Mouse (Mus musculus) forebrain, embryonic 12.5 days (tissue): ENCODE results near the gene Nova2. TPM values are rescaled to one million over a fixed set of nuclear protein-coding genes. Genes with fewer than 3 reads are reported as not detected.

Source experiments
- ATAC-seq: fragments of 200-750 bp; cut with Nextera tagmentation; 2 replicates; pipeline ENCODE4 v1.8.0; 2017; ENCODE audit warnings: moderate TSS enrichment; ENCODE audit not compliant: low FRiP score
- H3K27ac ChIP-seq: fragments of 300-500 bp; sonication (generic); 2 replicates; pipeline ENCODE4 v1.5.1; 2016; ENCODE audit warnings: mild to moderate bottlenecking
- H3K27me3 ChIP-seq: fragments of 300-500 bp; sonication (generic); 2 replicates; pipeline ENCODE4 v1.6.1; 2016; ENCODE audit warnings: mild to moderate bottlenecking
- H3K36me3 ChIP-seq: fragments of 300-500 bp; sonication (generic); replicated peaks from 2 replicates; pipeline ENCODE4 v1.6.1; 2016; ENCODE audit warnings: mild to moderate bottlenecking
- H3K4me1 ChIP-seq: fragments of 300-500 bp; sonication (generic); 2 replicates; pipeline ENCODE4 v1.6.1; 2016
- H3K4me2 ChIP-seq: fragments of 300-500 bp; sonication (generic); 2 replicates; pipeline ENCODE4 v1.6.1; 2016; ENCODE audit warnings: mild to moderate bottlenecking, moderate library complexity
- H3K4me3 ChIP-seq: fragments of 300-500 bp; sonication (generic); replicated peaks from 2 replicates; pipeline ENCODE4 v1.5.1; 2016; ENCODE audit warnings: mild to moderate bottlenecking
- H3K9ac ChIP-seq: fragments of 300-500 bp; sonication (generic); 2 replicates; pipeline ENCODE4 v1.6.1; 2016; ENCODE audit warnings: mild to moderate bottlenecking
- H3K9me3 ChIP-seq: fragments of 300-500 bp; sonication (generic); 2 replicates; pipeline ENCODE4 v1.6.1; 2016
- WGBS: fragments of 180-500 bp; shearing (Covaris S2); methylation state at CpG from one replicate; pipeline ENCODE4 v1.1.7; 2016; 5-methylcytosine and 5-hydroxymethylcytosine counted together
- polyA plus RNA-seq: library from polyadenylated mRNA; unstranded; fragments of >200 nt; fragmentation: Nextera tagmentation; extraction: Ambion mirVana; gene quantifications from 2 replicates; pipeline ENCODE4 v1.2.1, GENCODE M21; 2016

Nova2 gene
- polyA plus RNA-seq, 1 experiment from 2014 or later, result 10.8 TPM

DNA sequence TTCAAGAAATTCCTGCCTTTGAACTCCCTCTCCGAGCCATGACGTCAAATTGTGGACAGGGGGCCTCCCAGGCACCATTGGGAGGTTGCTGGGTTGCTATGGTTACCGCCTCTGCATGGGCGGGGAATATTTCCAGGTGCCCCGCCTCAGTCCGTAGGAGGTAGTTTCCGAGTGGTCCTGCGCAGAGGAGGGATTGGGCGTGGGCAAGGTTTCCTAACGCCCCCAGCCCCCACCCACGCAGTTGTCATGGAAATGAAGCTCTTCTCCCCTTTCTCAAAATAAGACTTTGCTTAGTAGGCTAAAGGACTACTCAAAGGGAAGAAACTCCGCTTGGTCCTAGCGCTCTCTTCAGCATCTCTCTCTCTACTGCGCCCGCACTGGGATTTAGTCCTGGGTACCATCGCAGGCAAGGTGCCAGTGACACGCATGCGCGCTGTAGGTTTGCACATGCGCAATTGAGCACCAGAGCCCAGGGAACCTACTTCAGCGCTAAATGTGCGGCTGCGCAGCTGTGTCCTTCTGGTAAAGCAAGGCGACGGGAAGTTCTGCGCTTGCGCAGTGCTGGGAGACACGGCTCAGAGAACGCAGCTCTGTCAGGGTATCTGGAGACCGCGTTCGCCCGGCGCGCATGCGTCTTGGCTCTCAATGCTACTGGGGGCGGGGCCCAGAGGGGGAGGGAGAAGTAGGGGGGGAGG is 65.1 kb downstream of the Nova2 start, which contains the start of gene Mypop:
Gene Mypop, plus strand, starts transcription at position 645 of the 695 bp plus-strand sequence.
- no peaks in the 10 kb centered on the region for H3K9me3 ChIP-seq
- H3K9ac ChIP-seq, result peak within 1 kb of the TSS; percentile 72
- H3K4me1 ChIP-seq, result peaks cover 28% of the 10 kb centered on the region
- peak; percentile 95 for ATAC-seq
- under 1% methylated on average over 36 of the region's 37 CpGs for whole genome bisulfite sequencing
- H3K27ac ChIP-seq, result peak within 1 kb of the TSS; percentile 91
- H3K27me3 ChIP-seq, result peaks cover 26% of the 10 kb centered on the region
- peak within 1 kb of the TSS; percentile 79 for H3K4me2 ChIP-seq
- peak within 1 kb of the TSS; percentile 55 for H3K4me3 ChIP-seq
- H3K36me3 ChIP-seq, result no peaks in the 10 kb centered on the region

DNA sequence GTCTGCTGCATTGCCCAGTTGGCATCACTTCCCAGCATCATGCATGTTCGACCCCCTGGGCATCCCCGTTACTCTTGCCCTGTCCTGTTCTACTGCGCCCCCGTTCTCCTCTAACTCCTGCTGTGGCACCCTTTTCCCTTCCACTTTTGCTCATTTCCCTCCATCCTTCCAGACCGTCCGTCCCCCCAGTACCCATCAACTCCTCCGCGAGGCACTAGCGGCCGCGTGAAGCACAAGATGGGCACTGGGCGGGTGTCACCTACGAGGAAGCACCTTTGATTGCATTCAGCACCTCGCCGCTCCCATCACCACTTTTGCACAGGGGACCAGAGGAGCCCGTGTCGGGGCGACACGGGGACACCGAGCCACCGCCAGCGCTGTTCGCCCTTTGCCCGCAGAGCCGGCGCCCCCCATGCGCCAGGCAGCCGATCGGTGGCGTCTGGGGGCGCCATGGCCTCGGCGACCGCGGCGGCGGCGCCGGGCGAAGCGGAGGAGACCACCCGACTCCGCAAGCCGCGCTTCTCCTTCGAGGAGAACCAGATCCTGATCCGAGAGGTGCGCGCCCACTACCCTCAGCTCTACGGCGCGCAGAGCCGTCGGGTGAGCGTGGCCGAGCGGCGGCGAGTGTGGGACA is 66.1 kb downstream of the Nova2 start:
- Histone ChIP-seq H3K4me3 (peak overlapping the region; percentile 55), H3K36me3 (peaks cover 4% of the 10 kb centered on the region; the same call in 1 of the 2 replicates), H3K9ac (peak overlapping the region; percentile 72), H3K4me2 (peak overlapping the region; percentile 79), H3K27me3 (peaks cover 26% of the 10 kb centered on the region), H3K9me3 (no peaks in the 10 kb centered on the region), H3K4me1 (peaks cover 28% of the 10 kb centered on the region), H3K27ac (no peak overlapping the region)
- peak; percentile 10; the same call in 1 of the 2 replicates for ATAC-seq
- WGBS, result under 1% methylated on average over 59 of the region's 59 CpGs

DNA sequence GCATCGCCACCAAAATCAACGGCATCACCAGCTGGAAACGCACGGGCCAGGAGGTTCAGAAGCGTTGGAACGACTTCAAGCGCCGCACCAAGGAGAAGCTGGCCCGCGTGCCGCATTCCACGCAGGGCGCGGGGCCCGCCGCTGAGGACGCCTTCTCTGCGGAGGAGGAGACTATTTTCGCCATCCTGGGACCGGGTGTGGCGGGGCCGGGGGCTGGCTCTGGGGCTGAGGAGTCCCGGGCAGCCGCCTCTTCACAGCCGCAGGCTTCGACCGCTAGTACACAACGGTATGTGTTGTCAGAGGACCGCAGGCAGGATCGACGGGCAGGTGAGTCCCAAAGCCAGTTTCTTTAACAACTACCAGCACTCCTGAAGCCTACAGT is 66.6 kb downstream of the Nova2 start:
- H3K4me2 ChIP-seq, result peak overlapping the region; percentile 79
- peak overlapping the region; percentile 55 for H3K4me3 ChIP-seq
- no peak overlapping the region for H3K27ac ChIP-seq
- 4% methylated on average over 31 of the region's 31 CpGs for WGBS
- peaks cover 26% of the 10 kb centered on the region for H3K27me3 ChIP-seq
- H3K4me1 ChIP-seq, result peaks cover 28% of the 10 kb centered on the region
- no peak for ATAC-seq
- H3K9me3 ChIP-seq, result no peaks in the 10 kb centered on the region
- H3K9ac ChIP-seq, result peak overlapping the region; percentile 72
- peaks cover 4% of the 10 kb centered on the region; the same call in 1 of the 2 replicates for H3K36me3 ChIP-seq

DNA sequence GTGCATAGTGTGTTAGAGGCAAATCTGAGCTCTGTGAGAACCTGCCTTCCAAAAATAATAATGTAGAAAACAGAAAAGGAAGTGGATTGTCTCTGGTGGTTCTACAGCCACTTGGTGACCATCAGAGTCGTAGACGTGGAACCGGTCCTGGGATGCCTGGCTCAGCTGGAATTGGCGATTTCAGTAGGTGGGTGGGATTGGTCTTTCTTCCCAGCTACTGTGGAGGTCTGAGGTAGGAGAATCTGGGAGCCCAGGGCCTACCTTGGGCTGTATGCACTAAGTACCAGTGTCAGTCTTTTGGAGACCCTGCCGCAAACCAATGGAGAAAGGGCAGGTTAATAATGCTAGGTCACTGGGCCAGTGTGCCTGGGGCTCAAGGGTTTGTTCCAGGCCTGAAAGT is 67.3 kb downstream of the Nova2 start:
- Histone ChIP-seq H3K9ac (0 out of 2 replicates have a peak overlapping the region, but pooled peaks have one; percentile 72), H3K27ac (no peak overlapping the region), H3K4me2 (peak overlapping the region; percentile 79; the same call in 1 of the 2 replicates), H3K9me3 (no peaks in the 10 kb centered on the region), H3K4me3 (peak overlapping the region; percentile 55), H3K36me3 (peaks cover 4% of the 10 kb centered on the region; the same call in 1 of the 2 replicates), H3K27me3 (peaks cover 25% of the 10 kb centered on the region), H3K4me1 (peaks cover 28% of the 10 kb centered on the region)
- ATAC-seq, result no peak
- WGBS, result 86% methylated on average over 5 of the region's 5 CpGs

DNA sequence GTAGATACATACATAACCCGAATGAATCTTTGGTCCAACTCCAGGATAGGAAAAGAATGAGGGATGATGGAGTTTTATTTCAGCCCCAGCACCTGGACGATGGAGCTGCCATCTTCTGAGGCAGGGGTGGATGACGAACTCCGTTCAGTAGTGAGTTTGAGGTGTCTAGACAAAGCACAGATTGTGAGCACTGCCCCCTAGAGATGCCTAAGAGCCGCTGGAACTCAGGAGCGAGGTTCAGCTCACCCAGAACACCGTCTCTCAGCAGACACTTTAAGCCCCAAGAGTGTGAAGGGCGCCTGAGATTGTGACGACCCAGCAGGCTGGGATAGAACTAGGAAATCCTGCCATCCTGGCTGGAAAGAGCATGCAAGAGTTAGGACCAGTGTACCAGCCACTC is 73.1 kb downstream of the Nova2 start:
- no peak overlapping the region for H3K9ac ChIP-seq
- ATAC-seq, result no peak
- H3K27ac ChIP-seq, result no peak overlapping the region
- H3K4me1 ChIP-seq, result peaks cover 28% of the 10 kb centered on the region
- H3K9me3 ChIP-seq, result no peaks in the 10 kb centered on the region
- no peaks in the 10 kb centered on the region for H3K27me3 ChIP-seq
- WGBS, result 27% methylated on average over 9 of the region's 9 CpGs
- H3K4me2 ChIP-seq, result no peak overlapping the region
- H3K36me3 ChIP-seq, result peaks cover 4% of the 10 kb centered on the region; the same call in 1 of the 2 replicates
- no peak overlapping the region for H3K4me3 ChIP-seq

DNA sequence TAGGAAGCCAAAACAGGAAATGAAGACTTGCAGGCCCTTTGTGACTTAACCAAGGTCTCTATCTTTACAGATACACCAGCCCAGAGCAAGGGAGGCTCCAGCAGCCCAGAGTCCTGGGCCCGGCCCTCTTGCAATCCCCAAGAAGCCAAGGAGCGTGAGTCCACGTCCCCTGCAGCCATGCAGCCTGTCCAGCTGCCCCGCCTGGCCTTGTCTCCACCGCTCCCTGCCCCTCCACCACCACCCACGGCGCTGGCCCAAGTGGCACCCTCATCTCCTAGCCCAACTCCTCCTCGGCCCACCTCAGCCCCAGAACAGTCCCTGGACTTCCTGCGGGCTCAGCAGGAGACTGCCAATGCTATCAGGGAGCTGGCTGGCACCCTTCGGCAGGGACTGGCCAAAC is 74.7 kb downstream of the Nova2 start:
- H3K4me2 ChIP-seq, result peak overlapping the region; percentile 40
- H3K9ac ChIP-seq, result peak overlapping the region; percentile 27
- H3K27ac ChIP-seq, result no peak overlapping the region
- ATAC-seq, result no peak
- peak overlapping the region; percentile 24 for H3K4me3 ChIP-seq
- peaks cover 11% of the 10 kb centered on the region for H3K36me3 ChIP-seq
- H3K4me1 ChIP-seq, result peaks cover 40% of the 10 kb centered on the region
- no peaks in the 10 kb centered on the region for H3K9me3 ChIP-seq
- H3K27me3 ChIP-seq, result no peaks in the 10 kb centered on the region
- 54% methylated on average over 10 of the region's 10 CpGs for WGBS

DNA sequence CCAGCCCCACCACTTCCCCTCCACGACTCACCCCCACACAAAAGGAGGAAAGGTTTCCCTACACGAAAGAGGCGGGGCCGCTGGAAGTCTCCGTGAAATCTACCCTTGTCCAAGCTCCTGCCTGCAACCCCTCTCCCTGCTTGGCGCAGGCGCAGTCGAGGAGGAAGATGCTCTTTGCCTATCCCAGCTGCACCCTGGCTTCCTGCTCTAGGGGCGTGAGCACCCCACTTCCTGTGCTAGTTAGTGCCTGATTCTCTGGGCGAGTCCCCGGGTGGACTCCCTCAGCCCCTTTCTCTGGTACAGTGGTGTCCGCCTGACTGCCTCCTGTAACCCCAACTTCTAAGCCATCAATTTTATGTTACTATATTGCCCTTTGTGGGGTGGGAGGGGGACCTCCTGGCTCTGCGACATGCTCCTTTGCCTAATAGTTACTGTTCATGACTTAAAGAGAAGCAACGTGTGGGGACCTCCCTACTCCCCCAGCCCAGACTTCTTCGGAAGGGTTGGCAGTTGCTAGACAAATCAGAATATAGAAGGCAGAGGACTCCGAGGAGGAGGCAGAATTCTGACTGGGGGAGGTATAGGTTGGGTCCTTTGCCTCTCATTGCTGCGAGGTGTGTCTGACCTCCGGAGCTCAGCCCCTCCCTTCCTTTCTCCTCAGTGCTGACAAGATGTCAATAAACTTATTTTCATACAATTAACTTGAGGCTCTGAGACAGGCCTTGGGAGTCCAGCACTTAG is 75.5 kb downstream of the Nova2 start:
- Histone ChIP-seq H3K27ac (0 out of 2 replicates have a peak overlapping the region, but pooled peaks have one; percentile 13), H3K4me3 (peak overlapping the region; percentile 24), H3K4me2 (peak overlapping the region; percentile 40), H3K27me3 (no peaks in the 10 kb centered on the region), H3K4me1 (peaks cover 48% of the 10 kb centered on the region), H3K9ac (peak overlapping the region; percentile 27; the same call in 1 of the 2 replicates), H3K9me3 (no peaks in the 10 kb centered on the region), H3K36me3 (peaks cover 19% of the 10 kb centered on the region)
- WGBS, result 43% methylated on average over 18 of the region's 18 CpGs
- ATAC-seq, result no peak

DNA sequence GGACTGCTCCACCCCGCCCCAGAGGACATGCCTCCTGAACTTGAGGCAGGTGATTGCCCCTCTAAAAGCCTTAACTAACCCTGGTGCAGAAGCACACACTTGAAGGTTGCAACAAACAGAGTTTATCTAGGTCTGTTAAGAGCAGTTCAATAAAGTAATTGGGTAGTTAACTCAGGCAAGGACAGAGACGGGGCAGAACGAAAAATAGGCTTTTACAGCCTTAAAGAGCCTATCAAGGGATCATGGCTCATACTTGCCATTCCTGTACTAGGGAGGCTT is 76.1 kb downstream of the Nova2 start:
- no peak overlapping the region for H3K27ac ChIP-seq
- no peaks in the 10 kb centered on the region for H3K9me3 ChIP-seq
- H3K4me3 ChIP-seq, result no peak overlapping the region
- H3K36me3 ChIP-seq, result peaks cover 18% of the 10 kb centered on the region
- 89% methylated on average over 3 of the region's 3 CpGs for WGBS
- H3K4me1 ChIP-seq, result peaks cover 52% of the 10 kb centered on the region
- H3K4me2 ChIP-seq, result no peak overlapping the region
- no peaks in the 10 kb centered on the region for H3K27me3 ChIP-seq
- H3K9ac ChIP-seq, result no peak overlapping the region
- ATAC-seq, result no peak

DNA sequence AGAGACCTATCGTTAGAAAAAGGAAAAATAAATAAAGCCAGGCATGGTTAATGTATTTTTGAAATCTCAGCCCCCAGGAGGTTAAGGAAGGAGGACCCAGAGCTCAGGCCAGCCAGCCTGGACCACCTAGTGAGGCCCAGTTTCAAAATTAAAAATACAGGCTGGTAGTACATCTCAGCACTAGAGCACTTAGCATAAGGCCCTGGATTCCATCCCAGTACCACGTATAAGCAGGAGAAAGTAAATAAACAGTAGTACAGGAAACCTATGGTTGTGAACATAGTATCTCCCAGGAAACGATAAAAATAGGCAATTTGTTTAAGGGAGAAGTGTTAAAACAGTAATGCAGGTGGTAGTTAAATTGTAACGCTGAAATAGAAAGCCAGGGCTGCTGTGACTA is 76.4 kb downstream of the Nova2 start:
- peak overlapping the region; percentile 40 for H3K4me3 ChIP-seq
- no peak for ATAC-seq
- H3K27ac ChIP-seq, result peak overlapping the region; percentile 27; the same call in 1 of the 2 replicates
- H3K9me3 ChIP-seq, result no peaks in the 10 kb centered on the region
- H3K4me1 ChIP-seq, result peaks cover 56% of the 10 kb centered on the region
- H3K27me3 ChIP-seq, result no peaks in the 10 kb centered on the region
- H3K4me2 ChIP-seq, result peak overlapping the region; percentile 58
- H3K36me3 ChIP-seq, result peaks cover 22% of the 10 kb centered on the region
- H3K9ac ChIP-seq, result no peak overlapping the region
- WGBS, result 53% methylated on average over 4 of the region's 4 CpGs

DNA sequence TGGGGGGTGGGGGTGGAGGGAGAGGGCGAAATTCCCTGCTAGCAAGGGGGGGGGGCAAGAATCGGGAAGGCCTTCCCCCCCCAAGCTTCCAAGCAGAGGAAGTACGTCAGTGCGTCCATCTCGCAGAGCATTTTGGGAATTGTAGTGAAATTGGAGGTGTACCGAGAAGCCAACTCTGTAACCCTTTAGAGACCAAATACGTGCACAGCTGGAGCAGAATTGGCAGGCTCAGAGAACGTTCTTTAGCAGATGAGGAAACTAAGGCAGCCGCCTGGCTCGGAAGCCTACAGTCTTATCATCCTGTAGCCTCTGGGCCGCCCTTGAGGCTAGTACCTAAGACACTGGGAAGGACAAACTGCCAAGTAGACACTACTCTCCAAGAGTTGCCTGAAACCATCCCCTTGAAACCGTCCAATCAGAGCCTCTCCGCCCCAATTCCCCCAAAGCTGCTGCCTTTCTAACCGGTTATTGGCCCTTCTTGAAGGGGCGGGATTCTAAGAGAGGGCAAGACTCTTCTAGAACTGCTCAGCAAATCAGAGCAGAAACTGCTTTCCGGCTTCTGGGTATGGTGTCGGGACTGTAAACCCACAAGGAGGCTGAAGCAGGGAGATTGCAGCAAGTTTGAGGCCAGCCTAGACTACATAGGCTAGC is 77.3 kb downstream of the Nova2 start:
- peak overlapping the region; percentile 58 for H3K4me2 ChIP-seq
- peaks cover 30% of the 10 kb centered on the region for H3K36me3 ChIP-seq
- WGBS, result 3% methylated on average over 17 of the region's 17 CpGs
- no peaks in the 10 kb centered on the region for H3K9me3 ChIP-seq
- H3K9ac ChIP-seq, result peak overlapping the region; percentile 62
- peak overlapping the region; percentile 61 for H3K27ac ChIP-seq
- ATAC-seq, result peak; percentile 66
- H3K4me1 ChIP-seq, result peaks cover 64% of the 10 kb centered on the region
- no peaks in the 10 kb centered on the region for H3K27me3 ChIP-seq
- H3K4me3 ChIP-seq, result peak overlapping the region; percentile 40

DNA sequence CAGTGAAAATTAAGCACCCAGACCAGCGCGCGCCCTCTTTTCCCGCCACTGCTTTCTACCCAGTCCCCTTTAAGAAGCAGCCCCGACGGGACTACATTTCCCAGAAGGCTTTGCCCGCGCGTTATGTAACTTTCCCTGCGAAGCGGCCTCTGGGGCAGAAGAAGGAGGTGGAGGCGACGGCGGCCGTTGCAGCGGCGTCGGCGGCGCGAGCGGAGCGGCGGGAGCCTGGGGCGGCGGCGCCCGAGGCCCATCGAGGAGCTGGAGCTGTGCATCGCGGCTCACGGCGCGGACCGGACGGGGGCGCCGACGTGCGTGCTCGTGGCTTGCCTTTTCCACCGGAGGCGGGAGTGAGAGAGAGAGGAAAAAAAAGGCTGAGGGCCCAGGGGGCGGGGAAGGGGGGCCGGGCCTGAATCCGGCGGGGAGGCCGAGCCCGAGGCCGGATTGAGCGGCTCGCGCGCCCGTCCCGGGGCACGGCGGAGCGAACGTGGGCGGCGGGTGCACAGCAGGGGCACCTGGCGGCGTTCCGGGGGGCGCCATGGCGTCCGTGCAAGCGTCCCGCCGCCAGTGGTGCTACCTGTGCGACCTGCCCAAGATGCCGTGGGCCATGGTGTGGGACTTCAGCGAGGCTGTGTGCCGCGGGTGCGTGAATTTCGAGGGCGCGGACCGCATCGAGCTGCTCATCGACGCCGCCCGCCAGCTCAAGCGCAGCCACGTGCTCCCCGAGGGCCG is 78.4 kb downstream of the Nova2 start, which contains the start of gene Irf2bp1:
Gene Irf2bp1, plus strand, starts transcription at position 143 of the 729 bp plus-strand sequence.
- H3K9ac ChIP-seq, result peak within 1 kb of the TSS; percentile 97
- no peaks in the 10 kb centered on the region for H3K9me3 ChIP-seq
- ATAC-seq, result peak; percentile 78
- H3K4me2 ChIP-seq, result peak within 1 kb of the TSS; percentile 99
- peaks cover 61% of the 10 kb centered on the region for H3K4me1 ChIP-seq
- under 1% methylated on average over 72 of the region's 90 CpGs for WGBS
- peaks cover 31% of the 10 kb centered on the region for H3K36me3 ChIP-seq
- H3K27ac ChIP-seq, result peak within 1 kb of the TSS; percentile 91
- no peaks in the 10 kb centered on the region for H3K27me3 ChIP-seq
- H3K4me3 ChIP-seq, result peak within 1 kb of the TSS; percentile 98
